Mouse (Mus musculus): Measurements from ENCODE around the gene Nup50. TPM values are rescaled to one million over a fixed set of nuclear protein-coding genes. Genes with fewer than 3 reads are reported as not detected.

Gene Nup50
- polyA plus RNA-seq, 1 experiment, result 13.7 TPM

DNA sequence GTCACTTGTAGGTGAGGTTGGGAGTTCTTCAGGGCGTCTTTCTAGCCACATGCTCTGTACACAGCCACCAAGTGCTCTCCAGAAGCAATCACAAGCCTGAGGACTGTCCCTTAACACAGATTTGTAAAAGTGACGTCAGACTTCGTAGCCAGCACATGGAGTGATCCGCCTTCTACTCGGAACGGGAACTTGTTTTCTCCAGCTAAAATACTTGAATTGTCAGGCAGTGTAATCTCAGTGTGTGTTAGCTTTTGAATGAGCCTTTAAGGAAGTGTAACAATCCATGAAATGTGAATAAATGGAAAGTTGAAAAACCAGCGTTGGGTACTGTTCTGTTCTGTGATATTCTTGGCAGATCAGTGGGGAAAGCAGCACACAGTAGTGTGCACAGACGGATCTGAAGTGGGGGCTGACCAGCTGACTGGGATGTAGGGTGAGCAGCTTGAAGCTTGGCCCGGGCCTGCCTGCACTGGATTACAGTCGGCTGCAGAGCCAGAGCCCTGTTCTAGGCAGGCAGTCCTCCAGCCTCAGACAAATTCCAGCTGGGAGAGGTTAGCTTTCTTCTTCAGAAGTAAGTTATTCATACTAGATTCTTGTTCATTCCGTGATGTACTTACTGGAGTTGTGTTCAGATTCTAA lies 19.6 kb downstream of the Nup50 start:
- TF ChIP-seq POLR2A (IDR thresholded peaks at IDR 0.05; ENCODE audit: extremely low read depth, insufficient read depth, low read length) (no peak), CTCF (IDR thresholded peaks at IDR 0.05; ENCODE audit: extremely low read depth, insufficient read depth, low read length) (no peak)
- H3K4me3 ChIP-seq (ENCODE audit: insufficient read depth, low read length), result no peak overlapping the region
- no peak overlapping the region for H3K27ac ChIP-seq (ENCODE audit: insufficient read depth, low read length)
- H3K4me1 ChIP-seq (ENCODE audit: control insufficient read depth, insufficient read depth, low read length), result peaks cover 2% of the 10 kb centered on the region

DNA sequence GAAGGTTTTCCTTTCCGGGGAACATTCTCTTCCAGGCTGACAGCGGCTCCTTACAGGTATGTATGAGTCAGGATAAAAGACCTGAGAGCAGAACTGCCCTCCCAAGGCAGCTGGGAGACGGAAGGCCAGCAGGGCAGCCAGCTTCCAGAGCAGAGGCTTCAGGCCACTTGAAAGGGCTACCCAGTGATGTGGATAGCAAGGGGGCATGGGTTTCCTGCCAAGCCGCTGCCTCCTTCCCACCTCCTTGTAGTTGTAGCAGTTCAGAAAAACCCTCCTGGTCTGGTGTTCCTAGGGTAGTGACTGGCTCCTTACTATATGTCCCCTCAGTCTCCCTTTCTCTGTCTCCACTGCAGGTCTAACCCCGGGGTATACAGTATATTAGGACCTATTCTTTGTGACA lies 21.1 kb downstream of the Nup50 start:
- H3K4me1 ChIP-seq (ENCODE audit: control insufficient read depth, insufficient read depth, low read length), result peaks cover 2% of the 10 kb centered on the region
- H3K4me3 ChIP-seq (ENCODE audit: insufficient read depth, low read length), result no peak overlapping the region
- H3K27ac ChIP-seq (ENCODE audit: insufficient read depth, low read length), result peak overlapping the region; percentile 25; the same call in 1 of the 2 replicates
- TF ChIP-seq CTCF (IDR thresholded peaks at IDR 0.05; ENCODE audit: extremely low read depth, insufficient read depth, low read length), result no peak
- TF ChIP-seq POLR2A (IDR thresholded peaks at IDR 0.05; ENCODE audit: extremely low read depth, insufficient read depth, low read length), result no peak

DNA sequence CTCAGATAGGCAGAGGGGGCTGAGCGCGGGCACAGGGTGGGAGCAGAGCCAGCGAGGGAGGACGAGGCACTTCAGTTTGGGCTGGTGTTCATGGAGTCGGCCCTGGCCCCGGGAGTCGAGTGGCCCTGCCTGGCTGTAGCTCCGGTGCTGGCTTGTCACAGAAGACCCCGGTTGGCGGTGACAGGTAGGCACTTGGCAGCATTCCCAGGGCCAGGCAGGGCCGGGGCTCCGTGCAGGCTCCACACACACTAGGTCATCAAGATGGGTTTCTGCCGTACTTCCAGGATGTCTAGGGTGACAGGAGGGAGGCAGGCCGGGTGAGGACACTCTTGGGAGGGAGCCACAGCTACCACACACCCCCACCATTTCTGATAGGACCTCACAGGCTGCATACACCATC lies 25.8 kb downstream of the Nup50 start:
- peaks cover 7% of the 10 kb centered on the region for H3K4me1 ChIP-seq (ENCODE audit: control insufficient read depth, insufficient read depth, low read length)
- H3K4me3 ChIP-seq (ENCODE audit: insufficient read depth, low read length), result no peak overlapping the region
- TF ChIP-seq POLR2A (IDR thresholded peaks at IDR 0.05; ENCODE audit: extremely low read depth, insufficient read depth, low read length) (no peak), CTCF (IDR thresholded peaks at IDR 0.05; ENCODE audit: extremely low read depth, insufficient read depth, low read length) (no peak)
- no peak overlapping the region for H3K27ac ChIP-seq (ENCODE audit: insufficient read depth, low read length)

DNA sequence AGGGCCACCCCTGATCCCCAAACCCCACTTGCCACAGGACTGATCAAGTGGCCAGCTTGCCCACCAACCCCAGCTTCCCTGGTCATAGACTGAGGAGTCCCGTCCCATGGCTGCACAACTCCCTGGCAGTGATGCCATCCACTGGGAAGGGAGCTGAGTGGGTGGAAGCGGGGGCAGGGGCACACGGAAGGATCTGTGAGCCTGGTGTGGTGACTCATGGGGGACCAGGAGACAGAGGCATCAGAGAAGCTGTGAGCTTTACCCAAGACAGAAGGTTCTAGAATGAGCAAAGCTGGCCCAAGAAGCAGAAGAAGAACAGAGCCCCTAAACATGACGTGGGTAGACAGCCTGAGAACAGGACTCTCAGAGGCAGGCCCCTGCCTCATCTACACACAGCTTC lies 26.8 kb downstream of the Nup50 start:
- TF ChIP-seq POLR2A (IDR thresholded peaks at IDR 0.05; ENCODE audit: extremely low read depth, insufficient read depth, low read length) (no peak), CTCF (IDR thresholded peaks at IDR 0.05; ENCODE audit: extremely low read depth, insufficient read depth, low read length) (no peak)
- Histone ChIP-seq H3K4me3 (ENCODE audit: insufficient read depth, low read length) (no peak overlapping the region), H3K27ac (ENCODE audit: insufficient read depth, low read length) (no peak overlapping the region), H3K4me1 (ENCODE audit: control insufficient read depth, insufficient read depth, low read length) (peaks cover 7% of the 10 kb centered on the region)

DNA sequence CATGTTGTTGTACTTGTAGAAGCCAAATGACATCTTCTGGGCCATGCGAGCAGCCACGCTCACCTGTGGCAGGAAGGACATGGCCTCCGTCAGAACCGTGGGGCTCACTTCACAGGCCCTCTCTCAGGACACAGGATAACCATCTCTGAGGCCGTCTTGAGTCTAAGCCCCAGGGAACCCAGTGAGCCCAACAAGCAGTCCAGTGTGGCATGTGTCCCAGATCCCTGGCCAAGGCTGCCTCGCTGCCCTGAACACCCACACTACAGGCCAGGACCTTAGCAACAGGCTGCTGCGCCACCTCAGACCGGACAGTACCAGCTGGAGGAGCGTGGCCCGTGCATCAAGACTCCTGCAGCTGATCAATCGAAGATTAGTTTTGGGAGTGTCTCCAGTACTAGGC lies 30.0 kb downstream of the Nup50 start:
- TF ChIP-seq CTCF (IDR thresholded peaks at IDR 0.05; ENCODE audit: extremely low read depth, insufficient read depth, low read length), result no peak
- no peak for TF ChIP-seq POLR2A (IDR thresholded peaks at IDR 0.05; ENCODE audit: extremely low read depth, insufficient read depth, low read length)
- Histone ChIP-seq H3K27ac (ENCODE audit: insufficient read depth, low read length) (no peak overlapping the region), H3K4me1 (ENCODE audit: control insufficient read depth, insufficient read depth, low read length) (peaks cover 14% of the 10 kb centered on the region), H3K4me3 (ENCODE audit: insufficient read depth, low read length) (no peak overlapping the region)

DNA sequence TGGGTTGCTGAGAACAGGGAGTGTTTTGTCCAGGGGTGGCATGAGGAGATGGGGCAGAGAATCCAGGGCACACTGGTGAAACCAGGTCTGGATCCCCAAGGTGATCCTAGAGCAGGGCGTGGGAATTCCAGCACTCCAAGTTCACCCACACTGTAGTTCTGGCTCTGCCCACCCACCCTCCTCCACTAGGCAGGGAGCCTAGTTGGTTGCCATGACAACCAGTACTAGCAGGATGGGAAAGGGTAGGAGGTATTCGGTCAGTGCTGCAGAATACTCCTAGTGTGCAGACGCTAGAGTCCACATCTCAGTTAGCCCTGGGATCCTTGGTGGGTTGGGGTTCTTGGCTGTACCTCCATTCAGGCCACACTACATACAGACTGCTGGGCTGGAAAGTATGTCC lies 34.6 kb downstream of the Nup50 start:
- Histone ChIP-seq H3K27ac (ENCODE audit: insufficient read depth, low read length) (peak overlapping the region; percentile 43), H3K4me1 (ENCODE audit: control insufficient read depth, insufficient read depth, low read length) (peaks cover 21% of the 10 kb centered on the region), H3K4me3 (ENCODE audit: insufficient read depth, low read length) (no peak overlapping the region)
- TF ChIP-seq POLR2A (IDR thresholded peaks at IDR 0.05; ENCODE audit: extremely low read depth, insufficient read depth, low read length) (peak; percentile 71; the same call in 1 of the 2 replicates), CTCF (IDR thresholded peaks at IDR 0.05; ENCODE audit: extremely low read depth, insufficient read depth, low read length) (no peak)

DNA sequence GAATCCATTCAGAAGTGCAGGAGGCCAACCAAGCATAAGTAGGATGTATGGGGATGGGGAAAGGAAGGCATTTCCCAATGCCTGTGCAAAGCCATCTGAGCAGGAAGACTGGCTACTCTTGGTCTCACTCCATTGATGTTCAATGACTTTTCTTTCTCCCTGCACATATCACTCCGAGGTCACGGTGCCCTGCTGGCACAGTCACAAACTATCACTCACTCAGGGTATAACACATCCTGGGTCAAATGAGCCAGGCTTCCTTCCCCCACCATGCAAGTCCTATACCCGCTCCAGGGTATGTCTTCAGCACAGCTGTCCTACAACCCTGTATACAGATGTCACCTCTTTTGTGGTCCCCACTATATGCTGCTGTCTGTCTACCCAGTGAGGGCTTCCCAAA lies 35.1 kb downstream of the Nup50 start:
- Histone ChIP-seq H3K4me3 (ENCODE audit: insufficient read depth, low read length) (no peak overlapping the region), H3K4me1 (ENCODE audit: control insufficient read depth, insufficient read depth, low read length) (peaks cover 21% of the 10 kb centered on the region), H3K27ac (ENCODE audit: insufficient read depth, low read length) (peak overlapping the region; percentile 43)
- TF ChIP-seq POLR2A (IDR thresholded peaks at IDR 0.05; ENCODE audit: extremely low read depth, insufficient read depth, low read length) (no peak), CTCF (IDR thresholded peaks at IDR 0.05; ENCODE audit: extremely low read depth, insufficient read depth, low read length) (no peak)

DNA sequence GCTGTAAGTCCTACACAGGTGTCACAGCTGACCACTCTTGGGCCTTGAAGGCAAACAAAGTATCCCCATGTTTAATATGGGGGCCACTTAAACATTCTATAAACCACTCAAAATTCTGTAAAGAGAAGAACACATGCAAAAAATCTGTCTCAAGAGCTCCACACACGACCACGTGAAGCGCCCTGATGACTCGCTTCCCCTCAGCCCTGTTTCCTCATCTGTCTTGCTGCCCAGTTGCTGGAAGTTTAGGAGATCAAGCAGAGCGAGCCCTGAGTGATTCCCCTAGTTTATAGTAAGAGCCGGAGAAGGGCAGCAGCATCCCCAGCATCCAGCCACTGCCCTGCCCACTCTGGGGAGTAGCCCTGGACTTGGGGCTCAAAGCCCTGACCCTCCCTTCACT lies 36.7 kb downstream of the Nup50 start:
- peak overlapping the region; percentile 41 for H3K4me3 ChIP-seq (ENCODE audit: insufficient read depth, low read length)
- 0 out of 2 replicates have a peak overlapping the region, but pooled peaks have one; percentile 40 for H3K27ac ChIP-seq (ENCODE audit: insufficient read depth, low read length)
- H3K4me1 ChIP-seq (ENCODE audit: control insufficient read depth, insufficient read depth, low read length), result peaks cover 22% of the 10 kb centered on the region
- TF ChIP-seq POLR2A (IDR thresholded peaks at IDR 0.05; ENCODE audit: extremely low read depth, insufficient read depth, low read length) (no peak), CTCF (IDR thresholded peaks at IDR 0.05; ENCODE audit: extremely low read depth, insufficient read depth, low read length) (no peak)

DNA sequence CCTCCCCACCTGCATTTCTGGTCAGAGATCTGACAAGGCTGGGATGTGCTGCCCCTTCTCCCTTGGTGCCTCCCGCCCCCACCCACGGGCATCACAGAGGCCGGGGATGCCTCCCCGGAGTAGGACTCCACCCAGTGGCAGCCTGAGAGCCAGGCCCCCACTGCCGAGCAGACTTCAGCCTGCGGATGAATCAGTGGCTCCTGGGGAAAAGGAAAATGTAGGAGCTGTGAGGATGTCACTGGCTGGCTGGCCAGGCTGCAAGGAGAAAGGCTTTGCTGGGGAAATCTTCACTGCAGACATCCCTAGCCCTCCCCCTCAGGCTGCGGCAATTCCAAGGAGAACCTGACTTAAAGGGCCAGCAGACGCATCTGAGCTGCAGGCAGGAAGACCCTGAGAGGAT lies 37.5 kb downstream of the Nup50 start:
- Histone ChIP-seq H3K27ac (ENCODE audit: insufficient read depth, low read length) (peak overlapping the region; percentile 40; the same call in 1 of the 2 replicates), H3K4me1 (ENCODE audit: control insufficient read depth, insufficient read depth, low read length) (peaks cover 23% of the 10 kb centered on the region), H3K4me3 (ENCODE audit: insufficient read depth, low read length) (peak overlapping the region; percentile 41)
- TF ChIP-seq CTCF (IDR thresholded peaks at IDR 0.05; ENCODE audit: extremely low read depth, insufficient read depth, low read length) (0 out of 2 replicates have a peak, but pooled peaks have one; percentile 0), POLR2A (IDR thresholded peaks at IDR 0.05; ENCODE audit: extremely low read depth, insufficient read depth, low read length) (peak; percentile 45; the same call in 1 of the 2 replicates)

DNA sequence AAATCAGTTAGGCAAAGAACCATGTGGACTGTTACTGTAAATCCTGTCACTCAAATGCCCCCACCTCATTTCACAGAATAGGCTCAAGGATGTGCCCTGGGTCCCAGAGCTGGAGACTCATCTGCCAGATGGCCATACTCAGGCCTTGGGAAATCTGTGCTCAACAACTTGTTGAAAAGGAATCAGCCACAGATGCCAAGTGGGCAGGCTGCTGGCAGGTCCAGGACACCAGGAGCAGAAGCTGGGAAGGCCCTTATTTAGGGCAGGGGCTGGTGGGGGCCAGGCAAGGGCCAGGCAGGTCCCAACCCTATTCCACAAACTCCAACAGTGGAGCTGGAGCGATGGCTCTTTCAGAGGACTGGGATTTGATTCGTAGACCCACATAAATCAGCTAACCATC lies 39.3 kb downstream of the Nup50 start:
- H3K4me3 ChIP-seq (ENCODE audit: insufficient read depth, low read length), result no peak overlapping the region
- peaks cover 21% of the 10 kb centered on the region for H3K4me1 ChIP-seq (ENCODE audit: control insufficient read depth, insufficient read depth, low read length)
- TF ChIP-seq CTCF (IDR thresholded peaks at IDR 0.05; ENCODE audit: extremely low read depth, insufficient read depth, low read length) (no peak), POLR2A (IDR thresholded peaks at IDR 0.05; ENCODE audit: extremely low read depth, insufficient read depth, low read length) (no peak)
- no peak overlapping the region for H3K27ac ChIP-seq (ENCODE audit: insufficient read depth, low read length)
